Mouse (Mus musculus) regulatory T cell (primary cell): Measurements from ENCODE around the gene Dcaf5.

Experiments used
- in situ Hi-C: fragments of 300-600 bp; cut with MboI, MseI; formaldehyde crosslinking; loops from one replicate; pipeline ENCODE4 v1.15.1; 2025; ENCODE audit warnings: high pct_unique_total_duplicates

The Dcaf5 gene

GRCm38 (mm10) chr12:80407824-80408223 lies 28.6 kb downstream of the Dcaf5 start:
- in situ Hi-C loops = no loop called here

- in situ Hi-C loops = no loop called here
Observed at GRCm38 (mm10) chr12:80406650-80407049, 29.8 kb downstream of the Dcaf5 start.

GRCm38 (mm10) chr12:80404139-80404538 lies 32.3 kb downstream of the Dcaf5 start:
- in situ Hi-C loops = no loop called here

- in situ Hi-C loops = loop anchor here (25.0 kb wide), 1 partner anchor 212 kb away; no protein-coding TSS in a partner anchor
Observed at GRCm38 (mm10) chr12:80399147-80399546, 37.3 kb downstream of the Dcaf5 start.

- in situ Hi-C loops = loop anchor here (25.0 kb wide), 1 partner anchor 209 kb away; no protein-coding TSS in a partner anchor
Observed at GRCm38 (mm10) chr12:80396397-80396796, 40.0 kb downstream of the Dcaf5 start.

GRCm38 (mm10) chr12:80395270-80395669 lies 41.1 kb downstream of the Dcaf5 start:
- in situ Hi-C loops = loop anchor here (25.0 kb wide), 1 partner anchor 208 kb away; no protein-coding TSS in a partner anchor

- in situ Hi-C loops = loop anchor here (25.0 kb wide), 1 partner anchor 207 kb away; no protein-coding TSS in a partner anchor
Observed at GRCm38 (mm10) chr12:80394045-80394444, 42.4 kb downstream of the Dcaf5 start.

GRCm38 (mm10) chr12:80389448-80389847 lies 47.0 kb downstream of the Dcaf5 start:
- in situ Hi-C loops = loop anchor here (25.0 kb wide), 1 partner anchor 202 kb away; no protein-coding TSS in a partner anchor

GRCm38 (mm10) chr12:80387326-80387725 lies 49.1 kb downstream of the Dcaf5 start:
- in situ Hi-C loops = loop anchor here (25.0 kb wide), 1 partner anchor 200 kb away; no protein-coding TSS in a partner anchor

GRCm38 (mm10) chr12:80385361-80385760 lies 51.0 kb downstream of the Dcaf5 start:
- in situ Hi-C loops = loop anchor here (25.0 kb wide), 1 partner anchor 198 kb away; no protein-coding TSS in a partner anchor

GRCm38 (mm10) chr12:80383478-80383877 lies 52.9 kb downstream of the Dcaf5 start:
- in situ Hi-C loops = loop anchor here (25.0 kb wide), 1 partner anchor 196 kb away; no protein-coding TSS in a partner anchor

- in situ Hi-C loops = loop anchor here (25.0 kb wide), 1 partner anchor 195 kb away; no protein-coding TSS in a partner anchor
Observed at GRCm38 (mm10) chr12:80382794-80383193, 53.6 kb downstream of the Dcaf5 start.

GRCm38 (mm10) chr12:80379831-80380457 lies 56.5 kb downstream of the Dcaf5 start:
- in situ Hi-C loops = loop anchor here (25.0 kb wide), 1 partner anchor 193 kb away; no protein-coding TSS in a partner anchor

GRCm38 (mm10) chr12:80379393-80379792 lies 57.0 kb downstream of the Dcaf5 start:
- in situ Hi-C loops = loop anchor here (25.0 kb wide), 1 partner anchor 192 kb away; no protein-coding TSS in a partner anchor

GRCm38 (mm10) chr12:80377604-80378003 lies 58.8 kb downstream of the Dcaf5 start:
- in situ Hi-C loops = loop anchor here (25.0 kb wide), 1 partner anchor 190 kb away; no protein-coding TSS in a partner anchor

GRCm38 (mm10) chr12:80375721-80376120 lies 60.7 kb downstream of the Dcaf5 start:
- in situ Hi-C loops = loop anchor here (25.0 kb wide), 1 partner anchor 188 kb away; no protein-coding TSS in a partner anchor

GRCm38 (mm10) chr12:80374736-80375135 lies 61.7 kb downstream of the Dcaf5 start:
- in situ Hi-C loops = loop anchor here (25.0 kb wide), 1 partner anchor 187 kb away; no protein-coding TSS in a partner anchor

GRCm38 (mm10) chr12:80372946-80373345 lies 63.5 kb downstream of the Dcaf5 start:
- in situ Hi-C loops = no loop called here

GRCm38 (mm10) chr12:80367227-80367626 lies 69.2 kb downstream of the Dcaf5 start:
- in situ Hi-C loops = no loop called here

- in situ Hi-C loops = no loop called here
Observed at GRCm38 (mm10) chr12:80366004-80366480, 70.4 kb downstream of the Dcaf5 start.

GRCm38 (mm10) chr12:80365345-80365744 lies 71.1 kb downstream of the Dcaf5 start:
- in situ Hi-C loops = no loop called here

GRCm38 (mm10) chr12:80361655-80362054 lies 74.7 kb downstream of the Dcaf5 start:
- in situ Hi-C loops = no loop called here

GRCm38 (mm10) chr12:80360321-80360720 lies 76.1 kb downstream of the Dcaf5 start:
- in situ Hi-C loops = no loop called here
